Mouse (Mus musculus) cerebellum, adult 2 months (tissue): ENCODE results near the gene Rrp7a. TPM values are rescaled to one million over a fixed set of nuclear protein-coding genes. Genes with fewer than 3 reads are reported as not detected.

ENCODE experiments used
- DNase-seq, 2 experiments: peaks; one replicate each; pipeline ENCODE4 v3.0.0; 2021
- H3K27ac ChIP-seq: fragments of 200-500 bp; 2 replicates; pipeline ENCODE4 v1.5.1; 2012; ENCODE audit warnings: low read length, control low read depth, inconsistent platforms; ENCODE audit not compliant: insufficient read depth
- H3K27me3 ChIP-seq: fragments of 200-500 bp; 2 replicates; pipeline ENCODE4 v1.6.1; 2012; ENCODE audit warnings: inconsistent platforms, mild to moderate bottlenecking, low read length, moderate library complexity; ENCODE audit not compliant: control insufficient read depth, insufficient read depth
- H3K4me1 ChIP-seq: fragments of 200-500 bp; 2 replicates; pipeline ENCODE4 v1.6.1; 2011; ENCODE audit warnings: low read length; ENCODE audit not compliant: control insufficient read depth, insufficient read depth
- H3K4me3 ChIP-seq: fragments of 200-500 bp; replicated peaks from 2 replicates; pipeline ENCODE3; 2011; ENCODE audit warnings: mild to moderate bottlenecking, low read depth, low read length, control low read depth; ENCODE audit not compliant: insufficient read depth
- CTCF ChIP-seq: fragments of 200-500 bp; IDR thresholded peaks from 2 replicates; pipeline ENCODE4 v1.5.1; 2011; ENCODE audit warnings: low read depth, mild to moderate bottlenecking, control low read depth, low read length, moderate library complexity, borderline replicate concordance; ENCODE audit not compliant: insufficient read depth
- POLR2A ChIP-seq: fragments of 200-500 bp; IDR thresholded peaks from 2 replicates; pipeline ENCODE4 v1.6.1; 2011; ENCODE audit warnings: low read length, control low read depth, borderline replicate concordance; ENCODE audit not compliant: insufficient read depth
- WGBS: fragments of 180-500 bp; shearing (Covaris S2); methylation state at CpG from one replicate; pipeline ENCODE4 v1.1.7; 2018; 5-methylcytosine and 5-hydroxymethylcytosine counted together
- polyA plus RNA-seq: library from polyadenylated mRNA; depleted of rRNA; stranded (reverse); fragments of >200 nt; gene quantifications from 2 replicates; pipeline ENCODE4 v1.2.3, GENCODE M21; 2012

Rrp7a gene
- polyA plus RNA-seq, 1 experiment, result 114 TPM

GRCm38 (mm10) chr15:83160561-83160960 is 38.0 kb upstream of the Rrp7a start:
- no peak overlapping the region for H3K4me3 ChIP-seq
- H3K27ac ChIP-seq, result no peak overlapping the region
- TF ChIP-seq CTCF (no peak), POLR2A (no peak)
- WGBS, result 93% methylated on average over 4 of the region's 4 CpGs
- DNase-seq, result no peak
- peaks cover 6% of the 10 kb centered on the region for H3K4me1 ChIP-seq
- no peaks in the 10 kb centered on the region for H3K27me3 ChIP-seq

GRCm38 (mm10) chr15:83159823-83160222 is 37.2 kb upstream of the Rrp7a start:
- no peaks in the 10 kb centered on the region for H3K27me3 ChIP-seq
- WGBS, result 39% methylated on average over 9 of the region's 9 CpGs
- no peak for TF ChIP-seq POLR2A
- H3K27ac ChIP-seq, result no peak overlapping the region
- no peak overlapping the region for H3K4me3 ChIP-seq
- peaks cover 6% of the 10 kb centered on the region for H3K4me1 ChIP-seq
- peak in 1 of 2 experiments; percentile 58 for DNase-seq

GRCm38 (mm10) chr15:83158587-83159160 is 36.1 kb upstream of the Rrp7a start:
- TF ChIP-seq CTCF, result no peak
- no peak for TF ChIP-seq POLR2A
- H3K4me1 ChIP-seq, result peaks cover 6% of the 10 kb centered on the region
- no peak for DNase-seq
- WGBS, result 93% methylated on average over 7 of the region's 7 CpGs
- H3K27ac ChIP-seq, result no peak overlapping the region
- no peak overlapping the region for H3K4me3 ChIP-seq
- no peaks in the 10 kb centered on the region for H3K27me3 ChIP-seq

- no peak for DNase-seq
- no peaks in the 10 kb centered on the region for H3K27me3 ChIP-seq
- H3K27ac ChIP-seq, result no peak overlapping the region
- WGBS, result 97% methylated on average over 6 of the region's 6 CpGs
- no peak for TF ChIP-seq POLR2A
- TF ChIP-seq CTCF, result no peak
- H3K4me1 ChIP-seq, result peaks cover 6% of the 10 kb centered on the region
- no peak overlapping the region for H3K4me3 ChIP-seq
Measured at GRCm38 (mm10) chr15:83157667-83158064, 35.1 kb upstream of the Rrp7a start.

- peak in 1 of 2 experiments; percentile 54 for DNase-seq
Measured at GRCm38 (mm10) chr15:83156929-83157666, 34.5 kb upstream of the Rrp7a start.

GRCm38 (mm10) chr15:83155672-83156419 is 33.2 kb upstream of the Rrp7a start:
- Histone ChIP-seq H3K27me3 (no peaks in the 10 kb centered on the region), H3K27ac (no peak overlapping the region), H3K4me1 (peaks cover 6% of the 10 kb centered on the region), H3K4me3 (no peak overlapping the region)
- WGBS, result 81% methylated on average over 6 of the region's 6 CpGs
- no peak for TF ChIP-seq POLR2A
- TF ChIP-seq CTCF, result no peak
- no peak for DNase-seq

More at GRCm38 (mm10) chr15:83156929-83157666, 34.5 kb upstream of the Rrp7a start:
- no peak overlapping the region for H3K4me3 ChIP-seq
- peaks cover 6% of the 10 kb centered on the region for H3K4me1 ChIP-seq
- 77% methylated on average over 11 of the region's 11 CpGs for WGBS
- no peaks in the 10 kb centered on the region for H3K27me3 ChIP-seq
- H3K27ac ChIP-seq, result no peak overlapping the region
- TF ChIP-seq POLR2A (no peak), CTCF (peak; percentile 74)

- no peak for DNase-seq
- no peaks in the 10 kb centered on the region for H3K27me3 ChIP-seq
- H3K4me3 ChIP-seq, result no peak overlapping the region
- WGBS, result 48% methylated on average over 7 of the region's 7 CpGs
- no peaks in the 10 kb centered on the region; the same call in none of the 2 replicates for H3K4me1 ChIP-seq
- no peak overlapping the region for H3K27ac ChIP-seq
- TF ChIP-seq CTCF (no peak), POLR2A (no peak)
Measured at GRCm38 (mm10) chr15:83154309-83154708, 31.7 kb upstream of the Rrp7a start.

- peaks cover 2% of the 10 kb centered on the region; the same call in 1 of the 2 replicates for H3K4me1 ChIP-seq
- 76% methylated on average over 4 of the region's 4 CpGs for WGBS
- no peak for DNase-seq
- TF ChIP-seq POLR2A, result no peak
- no peak for TF ChIP-seq CTCF
- H3K27me3 ChIP-seq, result no peaks in the 10 kb centered on the region
- 0 out of 2 replicates have a peak overlapping the region, but pooled peaks have one; percentile 6 for H3K27ac ChIP-seq
- H3K4me3 ChIP-seq, result no peak overlapping the region
Measured at GRCm38 (mm10) chr15:83150694-83151093, 28.1 kb upstream of the Rrp7a start.
